Mouse (Mus musculus): ENCODE measurements around the gene Klhl21. TPM values are rescaled to one million over a fixed set of nuclear protein-coding genes. Genes with fewer than 3 reads are reported as not detected.
"Not testable (repeated sequence)": the region's sequence is repeated elsewhere in the genome, so short reads cannot be mapped to it uniquely, and the experiment has no call there.

Gene Klhl21
- polyA plus RNA-seq, 3 experiments from 2014 or later: 3.0 to 4.2 (median 3.6) TPM

DNA sequence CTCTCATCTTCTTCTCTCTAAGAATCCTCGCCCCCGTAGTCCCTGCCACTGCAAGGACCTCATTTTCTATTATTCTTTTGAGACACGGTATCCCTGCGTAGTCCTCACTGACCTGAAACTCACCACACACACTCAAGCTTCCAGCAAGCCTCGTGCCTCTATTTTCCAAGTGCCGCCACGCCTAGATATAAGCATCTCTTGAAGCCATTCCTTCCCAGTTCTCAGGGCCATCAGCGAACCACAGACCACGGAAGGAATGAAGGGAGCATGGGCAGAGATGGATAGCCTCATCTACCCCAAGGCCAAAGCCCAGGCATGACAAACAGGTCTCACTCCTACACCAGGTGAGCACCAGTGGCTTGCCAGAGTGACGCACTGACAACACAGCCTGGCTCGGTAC lies 15.9 kb downstream of the Klhl21 start:
- ATAC-seq: no peak

DNA sequence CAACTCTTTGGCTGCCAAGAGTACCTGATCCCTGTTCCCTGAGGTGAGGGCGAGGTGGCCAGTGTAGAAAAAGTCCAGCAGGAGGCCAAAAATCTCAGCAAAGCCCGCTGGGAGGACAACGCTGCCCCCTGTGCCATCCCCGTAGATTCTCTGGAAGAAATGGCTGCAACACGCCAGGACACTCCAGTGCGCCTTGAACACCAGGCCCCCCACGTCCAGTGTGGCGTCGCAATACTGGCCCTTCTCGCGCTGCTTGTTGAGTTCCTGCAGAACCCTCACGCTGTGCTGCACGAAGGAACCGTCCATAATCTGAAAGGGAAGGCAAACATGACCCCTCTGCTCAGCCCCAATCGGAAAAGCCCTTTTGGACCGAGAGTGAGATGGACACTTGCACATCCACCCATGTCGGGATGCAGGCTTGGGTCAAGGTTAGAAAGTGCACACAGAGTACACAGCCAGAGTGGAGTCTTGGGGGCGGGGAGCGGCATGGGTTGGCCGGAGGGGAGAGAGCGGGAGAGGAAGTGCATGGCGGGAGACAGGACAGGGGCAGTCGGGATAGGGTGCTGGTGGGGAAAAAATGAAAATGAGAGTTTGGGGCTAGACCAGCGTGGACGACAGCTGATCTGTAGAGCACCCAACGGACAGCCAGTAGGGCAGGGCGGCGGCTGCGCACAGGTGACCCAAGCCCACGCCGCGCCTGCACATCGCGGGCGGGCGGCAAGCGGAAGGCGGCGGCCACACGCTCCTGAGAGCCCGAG lies 18.3 kb downstream of the Klhl21 start:
- peak; percentile 11 for ATAC-seq

DNA sequence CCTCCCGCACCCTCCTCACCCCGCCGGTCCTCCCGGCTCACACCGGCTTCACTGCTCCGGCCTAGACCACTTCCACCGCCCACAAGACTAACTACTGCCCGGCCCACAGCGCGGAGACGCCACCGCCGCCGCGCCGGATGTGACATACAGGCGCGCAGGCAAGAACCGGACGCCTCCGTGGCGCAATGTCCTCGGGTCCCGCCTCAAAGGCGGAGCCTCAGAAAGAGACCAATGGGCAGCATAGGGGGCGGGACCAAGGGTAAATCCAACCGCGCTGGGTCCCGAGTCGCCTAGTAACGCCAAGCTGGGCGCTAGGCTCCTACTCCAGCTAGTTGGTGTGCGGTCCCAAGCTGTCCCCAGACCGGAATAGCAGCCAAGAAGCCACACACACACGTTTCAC lies 18.9 kb downstream of the Klhl21 start, which contains the start of gene Zbtb48:
Gene Zbtb48, minus strand, starts transcription at position 148 of the 400 bp plus-strand sequence.
- peak; percentile 99 for ATAC-seq

DNA sequence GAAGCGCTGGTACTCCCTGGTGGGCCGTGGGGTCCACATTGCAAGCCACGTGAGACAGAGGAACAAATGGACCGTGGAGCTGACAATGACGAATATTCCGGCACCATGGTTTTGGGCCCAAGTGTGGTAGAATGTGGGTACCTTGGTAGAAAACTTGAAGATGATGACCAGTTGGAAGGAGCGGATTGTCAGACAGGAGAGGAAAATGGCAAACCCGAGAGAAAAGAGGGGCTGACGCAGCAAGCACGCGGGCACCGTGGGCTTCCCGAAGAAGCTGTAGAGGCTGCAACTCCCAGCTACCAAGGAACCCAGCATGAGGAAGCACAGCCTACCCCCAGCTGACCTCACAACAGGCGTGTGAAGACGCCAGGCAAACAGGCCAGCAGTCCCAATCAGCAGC lies 19.9 kb downstream of the Klhl21 start:
- no peak for ATAC-seq

DNA sequence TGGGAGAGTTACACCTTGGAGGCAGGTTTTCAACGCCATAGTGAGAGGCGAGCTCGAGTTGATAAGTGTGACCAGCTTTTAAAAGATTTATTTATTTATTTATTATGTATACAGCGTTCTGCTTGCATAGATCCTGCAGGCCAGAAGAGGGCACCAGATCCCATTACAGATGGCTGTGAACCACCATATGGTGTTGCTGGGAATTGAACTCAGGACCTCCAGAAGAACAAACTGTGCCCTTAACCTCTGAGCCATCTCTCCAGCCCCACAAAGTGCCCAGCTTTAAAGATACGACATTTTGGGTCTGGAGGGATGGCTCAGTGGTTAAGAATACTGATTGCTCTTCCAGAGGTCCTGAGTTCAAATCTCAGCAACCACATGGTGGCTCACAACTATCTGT lies 20.5 kb downstream of the Klhl21 start:
- ATAC-seq: no peak

DNA sequence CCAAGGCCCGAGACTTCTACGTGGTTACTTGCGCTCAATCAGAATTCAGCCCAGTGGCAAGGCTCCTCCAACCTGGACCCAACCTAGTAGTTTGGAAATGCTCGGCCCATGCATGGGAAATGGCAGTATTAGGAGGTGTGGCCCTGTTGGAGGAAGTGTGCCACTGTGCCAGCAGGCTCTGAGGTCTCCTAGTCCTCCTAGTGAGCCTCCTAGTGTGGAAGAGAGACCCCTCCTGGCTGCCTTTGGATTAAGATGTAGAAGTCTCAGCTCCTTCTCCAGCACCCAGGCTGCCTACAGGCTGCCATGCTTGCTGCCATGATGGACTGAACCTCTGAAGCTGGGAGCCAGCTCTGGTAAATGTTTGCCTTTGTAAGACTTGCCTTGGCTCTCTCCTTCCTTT lies 21.4 kb downstream of the Klhl21 start:
- ATAC-seq: no peak

DNA sequence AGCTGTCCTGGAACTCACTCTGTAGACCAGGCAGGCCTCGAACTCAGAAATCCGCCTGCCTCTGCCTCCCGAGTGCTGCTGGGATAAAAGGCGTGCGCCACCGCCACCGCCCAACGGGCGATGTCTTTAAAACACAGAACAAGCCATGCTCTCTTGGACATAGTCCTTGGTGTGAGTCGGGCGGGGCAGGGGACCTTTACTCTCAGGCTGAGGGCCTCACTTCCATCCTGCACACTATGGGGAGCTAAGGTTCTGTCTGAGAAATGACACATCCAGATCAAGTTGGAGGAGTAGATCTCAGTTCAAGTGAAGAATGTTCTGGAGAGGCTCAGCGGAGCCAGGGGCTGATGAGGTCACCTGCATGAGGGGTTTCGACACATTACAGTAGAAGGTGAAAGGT lies 24.3 kb downstream of the Klhl21 start:
- no peak for ATAC-seq

DNA sequence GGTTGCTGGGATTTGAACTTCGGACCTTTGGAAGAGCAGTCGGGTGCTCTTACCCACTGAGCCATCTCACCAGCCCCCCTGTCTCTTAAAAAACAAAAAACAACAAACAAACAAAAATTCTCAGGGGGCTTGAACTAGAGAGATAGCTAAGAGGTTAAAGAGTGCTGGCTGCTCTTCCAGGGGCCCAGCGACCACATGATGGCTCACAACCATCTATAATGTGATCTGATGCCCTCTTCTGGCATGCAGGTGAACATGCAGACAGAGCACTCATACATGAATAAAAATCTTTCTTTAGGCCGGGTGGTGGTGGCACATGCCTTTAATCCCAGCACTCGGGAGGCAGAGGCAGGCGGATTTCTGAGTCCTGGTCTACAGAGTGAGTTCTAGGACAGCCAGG lies 27.9 kb downstream of the Klhl21 start:
- ATAC-seq: not testable (repeated sequence)

DNA sequence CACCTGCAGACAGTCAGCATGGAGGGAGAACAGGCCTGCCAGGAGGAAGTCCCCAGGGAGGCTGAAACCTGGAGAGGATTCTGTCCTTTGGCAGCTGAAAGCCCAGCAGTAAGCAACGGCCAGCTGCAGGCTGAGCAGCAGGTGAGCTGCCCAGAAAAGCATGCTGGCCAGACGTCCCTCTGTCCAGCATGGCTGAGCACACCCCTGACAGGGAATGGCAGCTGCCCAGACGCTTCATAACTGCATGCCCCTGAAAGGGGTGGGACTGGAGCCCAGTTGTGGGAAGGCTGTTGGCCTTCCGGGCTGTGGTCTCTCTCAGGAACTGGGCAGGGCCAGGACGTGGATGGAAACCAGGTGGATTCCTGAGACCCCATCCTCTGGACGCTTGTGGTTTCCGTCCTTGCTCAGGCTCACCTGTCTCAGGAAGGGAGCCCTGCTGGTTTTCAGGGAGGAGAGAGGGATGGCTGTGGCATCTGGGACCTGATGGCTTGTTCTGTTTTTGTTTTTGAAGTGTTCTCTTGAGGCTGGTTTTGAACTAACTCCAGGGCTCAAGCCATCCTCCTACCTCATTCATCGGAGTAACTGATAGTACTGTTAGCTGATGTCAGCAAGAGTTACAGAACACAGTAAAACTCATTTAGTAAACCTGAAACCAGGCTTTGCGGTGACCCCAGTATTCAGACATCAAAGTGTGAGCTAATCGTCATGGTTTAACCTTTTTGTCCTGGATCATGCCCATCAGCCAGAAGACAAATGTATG lies 29.8 kb downstream of the Klhl21 start, which contains the start of gene Tas1r1:
Gene Tas1r1, minus strand, starts transcription at position 344 of the 760 bp plus-strand sequence.
- ATAC-seq: peak; percentile 18

DNA sequence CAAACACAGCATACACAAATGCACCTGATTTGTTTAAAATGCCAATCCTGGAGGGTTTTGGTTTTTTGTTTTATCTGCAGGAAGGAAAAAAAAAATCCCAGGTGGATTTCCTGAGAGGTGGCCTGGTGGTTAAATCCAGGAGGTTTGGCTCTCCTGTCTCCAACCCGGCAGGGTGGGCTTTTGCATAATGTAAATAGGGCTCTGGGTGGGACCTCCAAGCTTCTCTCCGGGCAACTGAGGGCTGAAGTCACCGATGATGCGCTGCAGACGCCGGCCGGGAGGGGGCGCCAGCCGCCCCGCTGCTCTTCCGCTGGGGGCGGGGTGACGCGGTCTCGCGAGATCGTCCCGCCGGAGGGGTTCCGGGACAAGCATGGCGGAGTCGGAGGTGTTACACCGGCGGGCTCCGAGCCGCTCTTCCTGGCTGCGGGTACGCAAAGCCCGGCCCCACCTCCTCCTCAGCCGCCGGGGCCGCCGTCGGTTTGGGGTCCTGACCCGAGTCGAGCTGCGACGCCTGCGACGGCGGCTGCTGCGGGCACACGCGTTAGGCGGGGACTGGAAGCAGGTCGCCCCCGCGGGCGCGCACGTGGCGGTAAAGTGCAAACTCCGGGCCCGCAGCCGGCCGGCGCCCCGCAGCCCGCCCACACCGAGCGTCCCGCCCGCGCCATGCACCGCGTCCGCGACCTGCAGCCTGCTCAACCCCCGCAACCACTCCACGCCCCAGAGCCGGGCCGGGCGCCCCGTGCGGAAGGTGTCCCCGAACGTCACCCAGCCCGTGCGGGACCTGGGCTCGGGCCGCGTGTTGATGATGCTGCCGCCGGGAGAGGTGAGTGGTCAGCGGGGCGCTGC lies 30.6 kb downstream of the Klhl21 start, which contains the start of gene Nol9:
Gene Nol9, plus strand, starts transcription at position 337 of the 846 bp plus-strand sequence.
- peak; percentile 90 for ATAC-seq

DNA sequence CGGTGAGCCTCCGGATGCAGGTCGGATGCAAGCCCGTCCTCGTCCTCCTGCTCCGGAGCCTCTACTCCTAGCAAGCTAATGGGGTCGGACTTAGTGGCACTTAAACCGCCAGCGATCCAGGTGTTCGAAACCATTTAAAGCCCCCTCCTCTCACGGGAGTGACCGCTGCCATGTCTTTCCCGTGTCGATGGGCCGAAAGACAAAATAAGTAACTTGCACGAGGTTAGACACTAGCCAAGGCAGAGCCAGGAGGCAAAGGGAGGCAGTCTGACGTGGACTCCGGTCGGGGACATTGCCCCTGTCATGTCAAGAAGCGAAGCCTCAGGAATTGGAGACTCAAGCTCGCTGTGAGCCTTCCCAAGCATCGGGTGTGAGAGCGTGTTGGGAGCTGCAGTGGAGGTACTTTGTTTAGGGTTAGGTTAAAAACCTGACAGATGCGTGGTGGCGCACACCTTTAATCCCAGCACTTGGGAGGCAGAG lies 31.3 kb downstream of the Klhl21 start:
- ATAC-seq: no peak

DNA sequence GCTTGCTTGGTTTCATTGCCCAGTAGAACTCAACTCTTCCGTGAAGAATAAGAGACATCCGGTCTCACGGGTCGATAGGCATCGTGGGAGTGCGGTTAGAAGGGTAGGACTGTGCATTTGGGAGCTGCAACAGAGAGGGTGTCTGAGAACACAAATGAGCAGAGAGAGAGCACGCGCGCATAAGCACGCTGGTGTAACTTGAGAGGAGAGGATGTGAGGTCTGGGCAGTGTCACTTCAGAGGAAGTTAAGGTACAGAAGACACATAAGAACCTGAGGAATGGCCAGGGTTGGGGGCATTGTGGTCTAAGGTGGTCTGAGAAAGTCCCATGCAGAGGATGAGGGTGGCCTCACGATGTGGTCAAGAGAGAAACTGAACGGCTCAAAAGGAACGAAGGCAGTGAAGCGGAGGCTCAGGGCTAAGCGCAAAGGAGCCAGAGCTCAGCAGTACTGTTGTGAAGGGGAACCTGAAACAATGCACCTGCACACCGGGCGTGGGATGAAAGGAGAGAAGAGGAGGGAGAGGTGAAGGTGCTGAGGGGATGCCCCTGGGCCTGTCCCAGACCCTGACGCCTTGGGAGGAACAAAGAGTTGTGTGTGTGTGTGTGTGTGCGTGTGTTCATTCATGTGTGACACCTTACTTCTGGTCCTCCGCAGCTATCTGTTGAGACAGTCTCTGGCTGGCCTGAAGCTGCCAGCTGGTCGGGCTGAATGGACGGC lies 33.5 kb downstream of the Klhl21 start:
- no peak for ATAC-seq

DNA sequence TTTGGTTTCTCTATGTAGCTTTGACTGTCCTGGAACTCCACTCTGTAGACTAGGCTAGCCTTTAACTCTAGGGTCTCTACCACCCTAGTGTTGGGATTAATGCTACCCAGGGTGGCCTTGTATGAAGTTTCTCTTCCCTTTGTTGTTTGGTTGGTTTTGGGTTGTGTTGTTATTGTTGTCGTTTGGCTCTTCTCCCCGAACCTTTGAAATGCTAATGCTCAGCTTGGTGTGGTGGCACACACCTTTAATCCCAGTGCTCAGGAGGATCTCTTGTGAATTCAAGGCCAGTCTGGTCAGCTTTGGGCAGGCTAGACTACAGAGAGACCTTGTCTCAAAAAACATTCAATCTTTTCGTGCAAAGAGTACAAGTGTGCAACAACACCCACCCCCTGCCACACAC lies 34.6 kb downstream of the Klhl21 start:
- ATAC-seq: no peak

DNA sequence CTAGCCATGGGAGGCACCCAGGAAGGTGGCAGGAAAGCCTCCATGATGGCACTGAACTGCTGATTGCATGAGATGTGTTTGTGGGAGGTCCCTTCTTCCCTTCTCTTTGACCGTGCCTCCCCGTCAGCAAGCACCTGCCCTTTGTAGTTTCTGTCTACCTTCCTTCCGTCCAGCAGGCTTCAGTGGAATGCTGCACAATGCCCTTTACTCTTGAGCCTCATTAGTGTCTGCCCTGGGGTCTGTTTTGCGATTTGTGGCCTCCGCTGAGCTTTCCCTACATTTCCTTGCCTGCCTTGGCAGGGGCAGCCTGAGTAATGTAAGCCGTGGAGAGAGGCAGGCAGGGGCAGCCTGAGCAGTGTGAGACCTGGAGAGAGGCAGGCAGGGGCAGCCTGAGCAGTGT lies 36.0 kb downstream of the Klhl21 start:
- ATAC-seq: no peak

DNA sequence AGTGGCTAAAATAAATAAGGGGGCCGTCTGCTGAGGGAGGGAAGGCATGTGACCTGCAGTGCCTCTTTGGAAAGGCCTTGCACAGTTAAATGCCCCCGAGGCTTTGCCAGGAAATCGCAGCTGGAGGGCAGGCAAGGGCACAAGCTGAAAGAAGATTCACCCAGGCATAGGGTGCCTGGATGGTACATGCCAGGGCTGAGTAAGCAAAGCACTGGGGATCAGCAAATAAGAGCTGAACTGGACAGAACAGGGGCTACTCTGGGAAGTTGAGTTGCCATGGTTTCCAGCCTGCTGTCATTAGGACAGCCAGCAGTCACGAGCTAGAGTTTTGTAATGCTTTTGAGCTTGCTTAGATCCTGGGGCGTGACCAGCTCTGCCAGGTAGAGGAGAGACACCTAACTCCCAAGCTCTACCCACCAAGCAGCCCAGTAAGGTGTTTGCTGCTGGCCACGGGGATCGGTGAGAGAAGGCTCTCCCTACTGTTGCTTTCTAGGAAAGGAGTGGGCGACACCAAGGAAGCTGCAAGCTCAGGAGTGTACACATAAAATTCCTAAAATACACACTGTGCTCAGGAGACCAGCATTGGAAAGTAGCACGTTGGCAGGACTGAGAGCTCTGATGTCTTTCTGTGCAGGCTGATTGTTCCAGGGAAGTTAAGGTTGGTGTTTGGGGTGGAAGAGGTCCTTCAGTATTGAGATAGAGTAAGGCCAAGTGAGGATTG lies 53.9 kb downstream of the Klhl21 start:
- no peak for ATAC-seq

DNA sequence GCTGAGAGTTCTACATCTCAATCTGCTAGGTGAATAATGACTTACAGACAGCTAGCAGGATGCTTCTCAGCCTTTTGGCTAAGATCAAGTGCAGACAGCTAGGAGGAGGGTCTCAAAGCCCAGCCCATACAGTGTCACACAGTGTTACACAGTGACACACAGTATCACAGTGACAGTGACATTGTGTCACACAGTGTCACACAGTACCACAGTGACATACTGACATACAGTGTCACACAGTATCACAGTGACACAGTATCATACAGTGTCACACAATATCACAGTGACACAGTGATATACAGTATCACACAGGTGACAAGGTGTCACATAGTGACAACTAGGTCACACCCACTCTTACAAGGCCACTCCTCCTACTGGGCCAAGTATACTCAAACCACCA lies 58.7 kb downstream of the Klhl21 start:
- ATAC-seq: no peak

Other genes with a start within 250 kb of the Klhl21 start
- 10 to 100 TPM; 39.6 to 58.9 (median 48.7) TPM for gene Camta1, start 146.9 kb upstream of the Klhl21 start, polyA plus RNA-seq (2017; shearing (Covaris generic))
- gene Dnajc11, start 75.1 kb upstream of the Klhl21 start, polyA plus RNA-seq (2017; shearing (Covaris generic)): 10 to 100 TPM; 28.1 to 33.8 (median 33.5) TPM
- gene Thap3, start 19.8 kb upstream of the Klhl21 start, polyA plus RNA-seq (2017; shearing (Covaris generic)): 100 to 1,000 TPM; 107 to 167 (median 117) TPM
- 1 to 10 TPM; 3.2 to 4.6 (median 4.2) TPM for gene Phf13, start 12.5 kb upstream of the Klhl21 start, polyA plus RNA-seq (2017; shearing (Covaris generic))
- gene Zbtb48, start 18.9 kb downstream of the Klhl21 start, polyA plus RNA-seq (2017; shearing (Covaris generic)): 10 to 100 TPM; 16.2 to 26.3 (median 18.9) TPM
- gene Tas1r1, start 29.8 kb downstream of the Klhl21 start, polyA plus RNA-seq (2017; shearing (Covaris generic)): not detected
- 10 to 100 TPM in 2 of 3 experiments, 1 to 10 TPM in 1; 7.7 to 22.5 (median 10.2) TPM for gene Nol9, start 30.5 kb downstream of the Klhl21 start, polyA plus RNA-seq (2017; shearing (Covaris generic))
- gene Plekhg5, start 63.7 kb downstream of the Klhl21 start, polyA plus RNA-seq (2017; shearing (Covaris generic)): 1 to 10 TPM; 2.5 to 3.7 (median 2.9) TPM
- gene Tnfrsf25, start 107.1 kb downstream of the Klhl21 start, polyA plus RNA-seq (2017; shearing (Covaris generic)): 100 to 1,000 TPM; 125 to 133 (median 127) TPM
- 10 to 100 TPM in 1 of 3 experiments, 1 to 10 TPM in 2; 6.0 to 13.1 (median 9.7) TPM for gene Espn, start 143.6 kb downstream of the Klhl21 start, polyA plus RNA-seq (2017; shearing (Covaris generic))
- not detected for gene Hes2, start 150.1 kb downstream of the Klhl21 start, polyA plus RNA-seq (2017; shearing (Covaris generic))
- gene Acot7, start 169.3 kb downstream of the Klhl21 start, polyA plus RNA-seq (2017; shearing (Covaris generic)): 100 to 1,000 TPM; 124 to 249 (median 126) TPM